Mouse (Mus musculus) mature B cell (primary cell): Measurements from ENCODE around the gene Fam131c.

Source experiments
- in situ Hi-C: fragments of 300-500 bp; cut with MboI; formaldehyde crosslinking; loops from 2 replicates; pipeline ENCODE4 v1.14.3; 2019

Fam131c gene

GRCm38 (mm10) chr4:141357811-141358210 is 10.2 kb upstream of the Fam131c start:
- in situ Hi-C loops, result no loop called here

GRCm38 (mm10) chr4:141359222-141359621 is 8.8 kb upstream of the Fam131c start:
- in situ Hi-C loops, result no loop called here

- in situ Hi-C loops, result loop anchor here (10.0 kb wide), 1 partner anchor 86 kb away; no protein-coding TSS in a partner anchor
These were observed 7.2 kb upstream of the Fam131c start for GRCm38 (mm10) chr4:141360846-141361245.

GRCm38 (mm10) chr4:141362937-141363548 is 5.0 kb upstream of the Fam131c start:
- in situ Hi-C loops, result loop anchor here (10.0 kb wide), 1 partner anchor 88 kb away; no protein-coding TSS in a partner anchor

- in situ Hi-C loops, result loop anchor here (10.0 kb wide), 1 partner anchor 90 kb away; no protein-coding TSS in a partner anchor
These were observed 2.9 kb upstream of the Fam131c start for GRCm38 (mm10) chr4:141365126-141365525.

GRCm38 (mm10) chr4:141365876-141366275 is 2.1 kb upstream of the Fam131c start:
- in situ Hi-C loops, result loop anchor here (10.0 kb wide), 1 partner anchor 91 kb away; no protein-coding TSS in a partner anchor

- in situ Hi-C loops, result no loop called here
These were observed 4.4 kb downstream of the Fam131c start for GRCm38 (mm10) chr4:141372426-141372825.

- in situ Hi-C loops, result no loop called here
These were observed 11.7 kb downstream of the Fam131c start for GRCm38 (mm10) chr4:141379674-141380073.

GRCm38 (mm10) chr4:141382406-141382805 is 14.4 kb downstream of the Fam131c start:
- in situ Hi-C loops, result no loop called here

GRCm38 (mm10) chr4:141385275-141385674 is 17.3 kb downstream of the Fam131c start:
- in situ Hi-C loops, result no loop called here

GRCm38 (mm10) chr4:141386150-141386549 is 18.1 kb downstream of the Fam131c start:
- in situ Hi-C loops, result no loop called here

GRCm38 (mm10) chr4:141387093-141387784 is 19.2 kb downstream of the Fam131c start:
- in situ Hi-C loops, result no loop called here

- in situ Hi-C loops, result no loop called here
These were observed 19.9 kb downstream of the Fam131c start for GRCm38 (mm10) chr4:141387933-141388332.

- in situ Hi-C loops, result no loop called here
These were observed 21.5 kb downstream of the Fam131c start for GRCm38 (mm10) chr4:141389366-141390150.

- in situ Hi-C loops, result no loop called here
These were observed 23.3 kb downstream of the Fam131c start for GRCm38 (mm10) chr4:141391293-141391692.

GRCm38 (mm10) chr4:141394751-141395150 is 26.7 kb downstream of the Fam131c start:
- in situ Hi-C loops, result no loop called here

GRCm38 (mm10) chr4:141397861-141398260 is 29.8 kb downstream of the Fam131c start:
- in situ Hi-C loops, result no loop called here

GRCm38 (mm10) chr4:141398545-141398944 is 30.5 kb downstream of the Fam131c start, which contains the start of gene Clcnka:
Clcnka (minus strand) TSS chr4:141398724.
- in situ Hi-C loops, result no loop called here

GRCm38 (mm10) chr4:141400171-141400570 is 32.2 kb downstream of the Fam131c start:
- in situ Hi-C loops, result no loop called here

GRCm38 (mm10) chr4:141404518-141405313 is 36.7 kb downstream of the Fam131c start:
- in situ Hi-C loops, result no loop called here

GRCm38 (mm10) chr4:141405314-141405622 is 37.2 kb downstream of the Fam131c start:
- in situ Hi-C loops, result no loop called here
